Mouse (Mus musculus): Measurements from ENCODE around the gene Zfand2a.
A peak's percentile ranks its signal among the peaks of the same experiment; 100 is the strongest.

Gene Zfand2a

DNA sequence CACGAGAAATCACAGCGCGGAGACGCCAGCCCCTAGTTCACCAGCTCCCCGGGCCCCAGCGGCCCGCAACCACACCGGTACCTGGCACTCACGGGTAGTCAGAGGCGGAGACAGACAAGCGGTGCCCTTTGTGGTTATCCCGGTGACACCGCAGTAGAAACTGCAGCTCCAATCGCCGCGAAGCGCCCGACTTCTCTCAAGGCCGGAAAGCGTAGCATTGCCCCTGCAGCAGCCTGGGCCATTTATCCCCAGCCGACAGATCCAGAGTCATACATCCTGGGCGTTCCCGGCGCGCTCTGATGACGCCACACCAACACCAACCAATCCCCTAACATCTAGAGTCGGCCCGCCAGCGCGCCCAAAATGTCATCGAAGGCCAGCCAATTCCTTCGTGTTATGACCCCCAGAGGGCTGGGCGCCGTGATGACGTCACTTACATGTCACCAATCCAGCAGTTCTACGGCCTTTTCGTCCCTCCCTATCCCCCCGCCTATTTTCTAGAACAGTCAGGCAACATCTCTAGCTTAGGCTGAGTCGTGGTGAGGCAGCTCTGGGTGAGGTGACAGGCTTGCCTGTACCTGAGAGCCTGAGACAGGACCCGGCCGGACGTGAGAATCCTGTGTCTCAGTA is at the start of gene Zfand2a:
Gene Zfand2a, minus strand, starts transcription at position 365 of the 630 bp plus-strand sequence.
- DNase-seq = peak; percentile 100

DNA sequence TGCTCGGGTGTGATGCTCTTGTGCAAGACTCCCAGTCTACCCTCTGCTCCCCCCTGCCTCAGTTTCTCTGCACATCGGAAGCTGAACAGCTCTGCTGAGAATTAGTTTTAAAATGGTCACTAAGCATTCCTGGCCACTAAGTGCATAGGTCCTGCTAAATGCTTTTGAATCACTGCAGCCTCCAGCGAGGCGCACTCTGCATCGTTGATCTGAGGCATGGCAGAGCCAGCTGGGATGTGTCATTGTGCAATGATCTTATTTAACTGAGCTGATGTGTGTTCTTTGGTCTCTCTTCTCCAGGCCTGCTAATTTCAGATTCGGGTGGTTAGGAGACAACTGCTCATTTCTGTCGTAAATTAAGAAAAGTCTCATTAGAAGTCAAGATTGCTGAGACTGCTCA is 44.5 kb upstream of the Zfand2a start:
- DNase-seq = no peak

DNA sequence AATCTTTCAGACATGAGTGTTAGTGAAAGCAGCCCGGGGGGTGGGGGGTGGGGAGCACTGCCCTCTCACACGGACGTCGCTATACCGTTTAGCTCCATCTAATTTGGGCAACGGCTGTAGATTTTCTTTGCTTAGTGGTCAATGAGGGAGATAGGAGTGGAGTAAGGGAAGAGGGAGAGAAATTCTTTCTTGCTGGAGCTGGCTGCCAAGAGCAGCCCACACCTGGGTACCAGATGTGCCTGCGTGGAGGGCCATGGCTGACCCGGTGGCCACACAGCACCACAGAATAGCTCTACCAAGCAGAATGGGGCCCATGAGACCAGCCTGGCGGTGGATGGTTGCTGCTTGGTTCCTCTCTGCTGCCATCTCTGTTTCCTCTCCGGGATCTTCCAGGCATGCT is 37.6 kb upstream of the Zfand2a start:
- no peak for DNase-seq

DNA sequence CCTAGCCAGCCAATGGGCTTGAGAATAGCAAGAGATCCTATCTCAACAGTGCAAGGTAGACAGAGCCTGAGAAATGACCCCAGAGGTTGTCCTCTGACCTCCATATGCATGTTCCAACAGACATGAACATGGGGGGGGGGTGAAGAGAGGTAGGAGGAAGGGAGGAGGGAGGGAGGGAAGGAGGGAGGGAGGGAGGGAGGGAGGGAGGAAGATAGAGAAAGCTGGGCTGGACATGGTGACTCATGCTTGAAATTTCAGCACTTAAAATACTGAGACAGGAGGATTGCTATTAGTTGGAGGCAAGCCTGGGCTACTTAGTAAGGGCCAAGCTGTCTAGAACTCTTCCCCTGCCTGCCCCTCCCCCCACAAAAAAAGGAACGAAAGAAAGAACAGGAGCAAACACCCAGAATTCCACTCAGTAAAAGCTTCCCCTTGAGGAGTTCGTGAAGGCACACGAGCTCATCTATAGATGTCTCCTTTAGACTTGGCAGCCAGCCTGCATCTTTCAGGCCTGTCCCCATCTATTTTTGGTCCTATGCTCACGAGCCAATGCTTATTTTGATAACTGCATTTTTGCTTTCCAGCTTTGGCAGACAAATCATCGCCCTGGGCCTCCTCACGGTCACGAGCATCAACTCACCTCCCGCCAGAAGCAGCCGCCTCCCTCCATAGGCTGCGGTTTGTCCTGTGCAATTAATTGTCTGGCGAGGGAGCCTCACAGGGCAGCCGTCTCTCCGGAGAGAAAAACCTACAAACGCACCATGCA is 35.9 kb upstream of the Zfand2a start:
- DNase-seq = peak; percentile 97

DNA sequence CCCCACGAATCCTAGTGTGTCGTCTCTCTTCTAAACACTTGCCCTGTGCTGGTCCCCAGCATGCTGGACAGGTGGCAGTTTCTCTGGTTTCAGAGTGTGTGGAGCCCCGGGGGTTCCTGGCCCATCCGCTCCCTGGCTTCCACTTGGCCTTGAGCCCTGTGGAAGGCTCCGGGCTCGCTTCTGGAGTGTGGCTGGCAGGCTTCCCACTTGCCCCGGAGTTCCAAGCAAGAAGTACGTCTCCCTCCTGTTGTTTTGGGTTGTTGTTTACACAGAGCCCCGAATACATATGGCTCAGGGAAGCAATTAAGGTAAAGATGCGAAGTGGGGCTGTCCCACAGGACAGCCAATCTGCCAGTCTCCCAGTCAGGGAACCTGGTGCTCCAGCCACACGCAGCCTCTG is 31.9 kb upstream of the Zfand2a start:
- DNase-seq = no peak

DNA sequence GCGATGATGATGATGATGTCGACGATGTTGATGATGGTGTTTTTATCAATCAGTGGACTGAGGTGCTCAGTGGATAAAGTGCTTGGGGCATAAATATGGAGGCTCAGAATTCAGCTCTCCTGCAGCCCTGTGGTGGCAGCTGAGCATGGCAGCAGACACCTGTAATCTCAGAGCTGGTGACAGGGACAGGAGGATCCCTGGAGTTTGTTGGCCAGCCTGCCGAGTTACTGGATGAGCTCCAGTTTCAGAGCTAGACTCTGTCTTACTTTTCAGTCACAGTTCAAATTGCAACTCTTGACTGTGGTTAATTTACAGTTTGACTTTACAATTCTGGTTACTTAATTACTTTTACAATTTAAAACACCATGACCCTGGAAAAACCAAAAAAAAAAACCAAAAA is 27.9 kb upstream of the Zfand2a start:
- DNase-seq = no peak

DNA sequence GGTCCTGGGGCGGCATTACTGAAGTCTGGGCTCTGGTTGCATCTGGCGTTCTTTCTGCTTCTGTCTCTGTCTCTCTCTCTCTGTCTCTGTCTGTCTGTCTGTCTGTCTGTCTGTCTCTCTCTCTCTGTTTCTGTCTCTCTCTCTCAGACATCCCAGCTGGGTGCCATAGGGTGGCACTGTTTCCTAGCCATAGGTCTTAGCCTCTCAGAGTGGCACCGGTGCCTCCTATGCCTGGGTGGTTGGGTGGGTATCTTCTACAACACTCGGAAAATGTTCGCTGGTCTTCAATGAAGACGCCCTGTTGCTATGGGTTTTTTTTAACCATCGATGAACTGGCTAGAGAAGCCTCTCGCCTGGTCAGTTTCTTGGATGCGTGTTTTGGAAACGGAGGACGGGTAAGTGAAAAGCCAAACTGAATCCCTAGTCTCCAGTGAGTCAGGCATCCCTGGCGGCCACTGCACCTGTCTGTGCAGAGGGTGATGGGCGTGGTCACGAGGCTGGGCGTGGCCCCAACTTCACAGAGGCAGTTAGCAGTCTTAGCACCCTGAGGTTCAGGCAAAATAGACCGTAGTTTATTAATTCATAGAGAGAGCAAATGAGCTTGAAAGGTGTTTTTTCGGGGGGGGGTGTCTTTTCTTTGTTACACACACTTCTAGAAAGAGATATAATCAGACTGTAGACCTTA is 26.5 kb upstream of the Zfand2a start:
- no peak for DNase-seq

DNA sequence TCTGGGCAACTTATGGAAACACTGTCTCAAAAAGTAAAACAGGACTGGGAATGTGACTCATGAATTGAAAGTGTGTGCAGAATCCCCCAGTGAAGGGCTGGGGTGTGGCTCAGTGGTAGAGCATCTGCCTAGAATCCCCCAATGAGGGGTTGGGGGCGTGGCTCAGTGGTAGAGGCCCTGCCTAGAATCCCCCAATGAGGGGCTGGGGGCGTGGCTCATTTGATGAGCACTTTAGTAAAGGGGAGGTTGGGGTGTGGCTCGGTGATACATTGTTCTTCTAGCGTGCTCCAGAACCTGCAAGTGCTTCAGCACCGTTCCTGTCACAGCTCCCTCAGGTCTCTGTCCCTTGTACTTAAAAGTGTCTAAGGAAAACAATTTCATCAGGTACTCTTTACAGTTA is 21.9 kb upstream of the Zfand2a start:
- DNase-seq = no peak

DNA sequence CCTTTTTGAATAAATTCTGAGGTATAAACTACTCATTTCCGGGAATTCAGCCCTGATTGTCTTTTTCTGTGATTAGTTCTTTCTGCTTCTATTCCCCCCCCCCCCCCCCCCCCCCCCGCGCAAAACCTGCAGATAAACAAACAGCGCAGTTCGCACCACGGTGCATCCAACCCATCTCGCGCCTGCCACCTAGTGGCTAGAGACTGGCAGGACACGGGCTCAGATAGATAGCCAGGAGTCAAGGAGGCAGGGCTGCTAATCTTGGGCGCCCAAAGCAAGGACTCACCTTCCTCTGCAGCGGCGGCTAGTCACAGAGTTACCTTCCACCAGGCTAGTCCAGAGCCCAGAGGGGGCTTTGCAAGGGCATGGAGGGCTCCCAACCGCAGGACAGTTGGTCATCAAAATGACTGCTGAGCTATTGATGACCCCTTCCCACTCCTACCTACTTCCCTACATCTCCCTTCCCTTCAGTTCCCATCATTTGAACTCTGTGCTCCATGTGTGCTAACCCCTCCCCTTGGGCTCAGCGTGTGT is 20.8 kb upstream of the Zfand2a start:
- DNase-seq = peak; percentile 97

DNA sequence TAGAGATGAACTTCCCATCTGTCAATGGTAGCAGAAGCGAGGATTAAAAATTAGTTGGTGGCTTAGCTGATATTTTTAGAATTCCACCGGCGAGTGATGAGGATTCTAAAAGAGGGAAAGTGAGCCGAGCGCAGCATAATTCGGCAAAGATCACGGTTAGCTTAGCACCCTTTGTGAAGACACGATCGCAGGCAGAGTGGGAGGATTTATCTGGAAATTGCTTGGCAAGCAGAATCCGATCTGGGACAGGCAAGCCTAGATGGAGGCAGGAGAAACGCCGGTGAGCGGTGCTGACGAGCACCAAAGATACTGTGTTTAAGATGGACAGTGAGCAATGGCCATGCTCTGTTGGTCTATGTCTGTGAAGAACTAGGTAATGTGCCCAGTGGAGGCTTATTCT is 17.9 kb upstream of the Zfand2a start:
- no peak for DNase-seq

DNA sequence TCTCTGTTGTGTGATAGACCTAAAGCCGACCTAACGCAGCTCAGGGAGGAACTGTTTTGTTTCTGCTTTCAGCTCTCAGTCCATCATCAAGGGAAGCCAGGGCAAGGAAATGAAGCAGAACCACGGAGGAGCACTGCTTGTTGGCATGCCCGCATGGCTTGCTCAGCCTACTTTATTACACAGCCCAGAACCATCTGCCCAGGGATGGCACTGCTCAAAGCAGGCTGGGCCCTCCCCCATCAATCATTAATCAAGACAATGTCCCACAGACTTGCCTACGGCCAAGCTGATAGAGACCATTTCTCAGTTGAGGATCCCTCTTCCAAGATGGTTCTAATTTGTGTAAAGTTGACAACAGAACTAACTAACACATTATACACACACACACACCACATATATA is 14.4 kb upstream of the Zfand2a start:
- DNase-seq = no peak

DNA sequence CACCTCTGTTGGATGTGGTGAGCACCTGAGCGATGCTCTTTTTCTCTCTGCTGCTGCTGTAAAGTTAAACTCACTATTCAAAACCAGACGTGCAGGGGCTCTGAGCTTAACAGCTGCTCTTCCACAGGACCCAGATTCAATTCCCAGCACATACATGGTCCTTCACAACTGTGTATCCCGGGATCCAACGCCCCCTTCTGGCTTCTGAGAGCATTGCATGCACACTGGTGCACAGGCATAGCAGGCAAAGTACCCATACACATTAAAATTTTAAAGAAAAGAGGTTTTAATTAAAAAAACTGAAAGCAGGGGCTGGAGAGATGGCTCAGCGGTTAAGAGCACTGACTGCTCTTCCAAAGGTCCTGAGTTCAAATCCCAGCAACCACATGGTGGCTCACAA is 12.6 kb upstream of the Zfand2a start:
- DNase-seq = no peak

DNA sequence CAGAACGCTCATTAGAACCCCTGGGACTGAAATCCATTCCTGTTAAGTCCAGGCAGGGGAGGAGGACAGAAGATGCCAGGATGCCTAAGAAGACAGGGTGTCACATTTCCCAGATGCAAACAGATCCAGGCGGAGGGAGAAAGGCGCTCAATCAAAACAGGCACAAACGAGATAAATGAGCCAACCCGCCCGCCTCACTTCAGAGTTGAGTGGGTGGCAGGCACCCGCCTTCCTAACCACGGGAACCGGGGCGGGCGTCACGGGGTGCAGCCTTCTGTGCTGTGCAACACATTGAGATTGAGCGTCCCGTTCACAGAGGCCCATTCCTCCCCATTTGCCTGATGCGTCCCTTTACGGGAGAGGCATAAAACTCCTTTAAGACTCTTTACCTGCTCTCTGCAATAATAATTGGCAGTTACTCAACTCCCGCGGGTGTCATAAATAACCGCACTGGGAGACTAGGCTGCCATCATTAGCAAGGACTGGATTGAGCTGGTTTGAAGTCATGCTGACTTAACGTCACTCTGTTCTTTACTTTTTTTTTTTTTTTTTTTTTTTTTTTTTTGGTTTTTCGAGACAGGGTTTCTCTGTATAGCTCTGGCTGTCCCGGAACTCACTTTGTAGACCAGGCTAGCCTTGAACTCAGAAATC is 10.8 kb upstream of the Zfand2a start:
- DNase-seq = no peak

DNA sequence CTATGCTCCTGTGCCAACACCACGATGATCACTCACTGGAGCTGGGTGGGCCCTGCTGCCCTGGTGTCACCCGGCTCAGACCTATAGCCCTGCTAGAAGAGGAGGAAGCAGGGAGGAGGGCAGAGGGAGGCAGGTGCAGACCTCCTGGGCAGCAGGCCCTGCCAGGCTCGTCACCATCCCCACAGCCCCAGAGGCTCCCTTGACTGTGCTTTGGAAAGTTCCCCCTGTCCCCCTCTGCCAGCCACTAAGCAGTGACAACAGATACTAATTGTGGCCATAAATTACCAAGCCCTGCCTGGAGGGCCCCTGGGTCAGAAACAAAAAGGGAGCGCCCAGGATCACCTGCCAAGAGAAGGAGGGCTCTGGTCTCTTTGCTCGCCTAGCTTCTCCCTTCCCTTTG is 9.3 kb upstream of the Zfand2a start:
- DNase-seq = no peak

DNA sequence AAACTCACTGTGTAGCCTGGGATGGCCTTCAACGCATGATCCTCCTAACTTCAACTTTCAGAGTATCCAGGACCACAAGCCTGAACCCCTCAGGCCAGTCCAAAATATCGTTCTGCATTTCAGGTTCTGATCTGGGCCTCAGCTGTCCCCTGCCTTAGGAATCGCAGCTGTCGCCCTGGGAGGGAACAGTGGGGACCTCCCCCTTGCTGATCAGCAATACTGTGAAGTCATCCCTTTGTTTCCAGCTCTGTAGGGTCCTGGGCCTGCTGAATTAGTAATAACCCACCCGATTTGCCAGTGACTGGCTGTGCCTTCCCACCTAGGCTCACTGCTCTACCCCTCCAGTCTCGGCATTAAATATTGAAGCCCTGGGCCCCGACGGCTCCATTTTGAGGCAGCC is 7.0 kb upstream of the Zfand2a start:
- no peak for DNase-seq

DNA sequence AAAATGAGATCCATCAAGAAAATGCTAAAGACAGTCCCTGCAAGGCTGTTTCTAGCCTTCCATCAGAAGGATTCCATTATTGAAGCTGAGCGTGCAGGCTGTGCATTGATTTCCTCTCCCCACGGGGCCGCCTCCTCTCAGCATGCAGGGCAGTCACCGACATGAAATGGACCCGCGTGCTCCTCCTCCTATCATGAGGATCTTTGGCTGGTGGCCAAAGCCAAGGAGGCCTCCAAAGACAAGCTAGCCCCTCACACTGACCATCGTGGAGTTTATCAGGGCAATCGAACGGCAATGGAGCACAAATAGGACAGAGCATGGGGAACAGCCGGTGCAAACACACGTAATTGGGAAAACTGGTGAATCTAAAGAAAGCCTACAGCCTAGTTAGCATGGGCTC is 5.8 kb upstream of the Zfand2a start:
- no peak for DNase-seq

DNA sequence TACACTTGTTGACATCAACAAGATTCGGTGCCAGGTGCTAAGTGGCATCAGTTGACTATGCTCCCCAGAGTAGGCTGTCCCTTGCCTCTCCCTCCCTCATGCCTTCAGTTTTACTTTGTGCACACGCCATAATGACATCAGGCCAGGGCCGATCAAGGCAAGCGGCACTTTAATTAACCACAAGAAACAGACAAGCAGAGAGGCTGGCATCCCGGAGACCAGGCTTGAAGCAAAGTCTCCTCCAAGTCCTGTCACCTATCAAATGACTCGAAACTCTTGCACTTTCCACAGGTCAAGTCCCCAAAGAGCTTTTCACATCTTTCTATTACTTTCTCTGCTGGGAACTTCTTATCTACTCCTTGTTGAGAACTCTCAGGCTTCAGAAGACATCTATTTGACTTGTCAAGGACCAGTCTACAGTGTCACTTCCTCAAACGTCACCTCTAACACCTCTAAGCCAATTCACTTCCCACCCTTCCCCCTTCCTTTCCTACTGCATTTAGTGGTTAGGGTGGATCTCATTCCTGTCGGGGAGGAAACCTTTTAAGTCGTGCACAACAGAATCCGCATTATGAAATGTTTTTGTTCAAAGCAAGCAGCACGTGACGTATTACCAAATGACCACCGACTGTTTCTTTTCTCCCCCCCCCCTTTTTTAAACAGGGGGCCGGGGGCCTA is 1.0 kb downstream of the Zfand2a start:
- no peak for DNase-seq

DNA sequence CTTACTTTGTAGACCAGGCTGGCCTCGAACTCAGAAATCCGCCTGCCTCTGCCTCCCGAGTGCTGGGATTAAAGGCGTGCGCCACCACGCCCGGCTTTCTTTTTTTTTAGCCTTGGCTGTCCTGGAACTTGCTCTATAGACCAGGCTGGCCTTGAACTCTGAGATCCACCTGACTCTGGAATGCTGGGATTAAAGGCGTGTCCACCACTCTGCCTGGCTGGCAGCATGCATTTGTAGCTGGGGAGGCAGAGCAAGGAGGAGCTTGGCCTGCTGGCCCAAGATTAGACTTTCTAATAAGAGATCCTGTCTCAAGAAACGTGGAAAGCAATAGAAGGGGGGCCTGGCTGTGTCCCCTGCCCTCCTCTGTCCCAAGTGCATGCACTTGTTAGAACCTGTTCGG is 3.9 kb downstream of the Zfand2a start:
- DNase-seq = no peak

DNA sequence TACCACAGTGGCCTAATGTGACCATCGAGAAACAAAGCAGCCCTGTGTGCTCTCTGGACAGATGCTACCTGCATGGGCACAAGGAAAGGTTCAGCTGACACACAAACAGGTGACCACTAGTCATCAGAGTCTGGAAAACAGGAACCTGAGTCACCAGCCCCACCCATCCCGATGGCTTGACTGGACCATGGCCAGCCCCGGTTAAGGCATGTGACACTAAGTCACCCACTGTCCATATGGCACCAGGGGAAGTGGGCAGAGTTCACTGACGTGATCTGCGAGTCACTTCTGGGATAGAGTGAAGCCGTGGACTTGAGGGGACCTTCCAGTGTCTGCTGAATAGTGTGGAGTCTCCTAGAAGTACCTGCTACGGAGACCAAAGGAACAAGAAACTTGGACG is 5.3 kb downstream of the Zfand2a start:
- DNase-seq = peak; percentile 94

DNA sequence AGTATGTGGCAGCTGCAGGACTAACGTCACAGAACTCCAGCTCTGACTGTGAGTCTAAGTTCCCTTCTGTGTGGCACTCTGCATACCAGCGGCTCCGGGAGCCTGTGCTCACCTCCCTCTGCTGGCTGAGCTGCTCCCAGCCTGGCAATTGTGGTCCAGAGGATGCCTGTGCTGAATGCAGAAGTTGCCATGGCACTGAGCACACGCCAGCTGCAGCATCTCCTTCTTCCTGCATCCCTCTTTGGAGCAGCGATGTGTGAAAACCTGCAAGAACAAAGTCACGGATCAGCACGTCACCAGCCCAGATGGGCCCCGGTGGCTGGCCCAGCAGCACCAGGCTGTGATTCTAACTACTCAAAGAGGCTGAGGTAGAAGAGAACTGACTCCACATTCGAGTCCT is 9.6 kb downstream of the Zfand2a start:
- DNase-seq = no peak

DNA sequence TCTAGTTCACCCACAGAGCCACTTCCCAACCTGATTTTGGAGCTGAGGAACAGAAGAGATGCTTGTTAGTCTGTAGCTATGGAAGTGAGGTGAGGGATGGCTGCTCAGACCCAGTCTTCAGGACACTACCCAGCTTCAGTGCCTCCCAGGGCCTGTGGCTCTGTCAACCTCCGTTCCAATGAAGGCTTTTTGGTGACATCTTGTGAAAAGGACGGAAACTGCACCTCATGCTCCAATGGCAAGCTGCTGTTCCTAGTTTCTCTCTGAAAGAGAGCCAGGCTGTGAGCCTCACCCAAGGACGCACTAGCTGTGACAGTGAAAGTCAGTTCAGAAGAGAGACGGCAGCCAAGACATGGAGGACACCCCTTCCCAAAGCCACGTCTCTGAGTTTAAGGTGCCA is 16.4 kb downstream of the Zfand2a start:
- no peak for DNase-seq

DNA sequence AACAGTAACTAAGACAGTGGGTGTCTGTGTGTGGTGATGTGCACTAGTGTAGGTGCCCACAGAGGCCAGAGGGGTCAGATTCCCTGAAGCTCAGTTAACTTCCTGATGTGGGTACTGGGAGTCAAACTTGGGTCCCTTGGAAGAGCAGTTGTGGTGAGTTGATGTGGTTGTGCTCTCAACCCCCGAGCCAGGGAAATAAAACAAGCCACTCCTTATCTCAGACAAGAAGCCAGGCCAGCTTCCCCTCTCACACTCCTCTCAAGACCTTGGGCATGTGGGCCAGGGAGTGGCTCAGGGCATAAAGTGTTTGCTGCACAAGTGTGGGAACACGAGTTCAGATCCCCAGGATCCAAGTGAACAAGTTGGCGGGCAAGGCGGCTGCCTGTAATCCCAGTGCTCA is 17.5 kb downstream of the Zfand2a start:
- no peak for DNase-seq

DNA sequence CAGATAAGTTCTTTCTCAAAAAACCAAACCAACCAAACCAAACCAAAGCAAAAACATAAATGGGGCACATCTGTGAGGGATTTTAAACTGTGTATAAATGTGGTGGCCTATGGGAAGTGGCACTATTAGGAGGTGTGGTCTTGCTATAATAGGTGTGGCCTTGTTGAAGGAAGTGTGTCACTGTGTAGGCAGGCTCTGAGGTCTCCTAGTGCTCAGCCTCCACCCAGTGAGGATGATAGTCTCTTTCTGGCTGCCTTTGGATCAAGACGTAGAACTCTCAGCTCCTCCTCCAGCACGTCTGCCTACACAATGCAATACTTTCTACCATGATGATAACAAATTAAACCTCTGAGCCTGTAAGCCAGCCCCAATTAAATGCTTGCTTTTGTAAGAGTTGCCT is 18.0 kb downstream of the Zfand2a start:
- DNase-seq = no peak
